Mouse (Mus musculus): ENCODE measurements around the gene Socs4. TPM values are rescaled to one million over a fixed set of nuclear protein-coding genes. Genes with fewer than 3 reads are reported as not detected.

The Socs4 gene
- total and polyA plus RNA-seq, 3 experiments: 7.0 to 25.1 (median 13.2) TPM

DNA sequence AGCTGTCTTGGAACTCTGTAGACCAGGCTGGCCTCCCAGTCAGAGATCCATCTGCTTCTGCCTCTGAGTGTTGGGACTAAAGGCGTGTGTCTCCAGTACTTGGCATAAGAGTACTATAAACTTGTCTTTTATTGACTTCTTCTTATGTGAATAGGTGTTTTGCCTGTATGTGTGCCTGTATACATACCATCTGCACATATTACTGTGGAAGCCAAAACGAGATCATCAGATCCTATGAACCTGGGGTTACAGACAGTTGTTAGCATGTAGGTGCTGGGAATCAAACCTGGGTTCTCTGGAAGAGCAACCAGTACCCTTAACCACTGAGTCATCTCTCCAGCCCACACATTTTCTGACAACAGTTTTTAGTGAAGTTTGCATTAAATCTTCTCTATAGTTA lies 7.0 kb upstream of the Socs4 start:
- Histone ChIP-seq H3K27me3 (replicated peaks) (no peaks in the 10 kb centered on the region), H3K79me2 (replicated peaks; ENCODE audit: control insufficient read depth, extremely low read depth, insufficient read depth, poor library complexity, severe bottlenecking) (peaks cover 15% of the 10 kb centered on the region), H3K4me3 (replicated peaks in 1 of 3; ENCODE audit: low read depth in 2 of 3, low read length in 2 of 3, poor library complexity in 1 of 3) (no peak overlapping the region), H3K4me2 (ENCODE audit: insufficient read depth, low read depth, poor library complexity, severe bottlenecking) (no peak overlapping the region), H3K4me1 (ENCODE audit: control insufficient read depth in 1 of 2, insufficient read depth in 2 of 2) (peaks cover 0 to 11% of the 10 kb centered on the region in 2 experiments; a peak in 2 of 4 replicates), H3K9me3 (replicated peaks; ENCODE audit: low read length) (no peaks in the 10 kb centered on the region), H3K9ac (ENCODE audit: insufficient read depth, low read depth) (no peak overlapping the region), H3K27ac (ENCODE audit: insufficient read depth, low read depth) (no peak overlapping the region), H3K36me3 (replicated peaks in 1 of 2; ENCODE audit: control insufficient read depth in 1 of 2, insufficient read depth in 1 of 2, low read length in 1 of 2) (peaks cover 44 to 81% of the 10 kb centered on the region in 2 experiments)
- in situ Hi-C loops (cut with MboI; ENCODE audit: low pct_ligation_motif_present, low pct_unique_long_range_greater_than_20kb, low sequenced_read_pairs) (no loop called here), dilution Hi-C loops (cut with MboI; ENCODE audit: extremely low pct_ligation_motif_present, extremely low pct_unique_long_range_greater_than_20kb, low sequenced_read_pairs) (no loop called here)
- DNase-seq (ENCODE audit: extremely low read depth): no peak
- no peak for TF ChIP-seq SIN3A (IDR thresholded peaks at IDR 0.05; ENCODE audit: low read length)
- TF ChIP-seq ETS1 (conservative IDR thresholded peaks at IDR 0.05; ENCODE audit: low read depth, low read length): no peak
- no peak for TF ChIP-seq MAX (IDR thresholded peaks at IDR 0.05; ENCODE audit: low read length)
- no peak for TF ChIP-seq POLR2AphosphoS2 (IDR thresholded peaks at IDR 0.05; ENCODE audit: low read depth, low read length)
- TF ChIP-seq NRF1 (IDR thresholded peaks at IDR 0.05; ENCODE audit: low read depth, low read length): no peak
- no peak for TF ChIP-seq BHLHE40 (IDR thresholded peaks at IDR 0.05; ENCODE audit: low read depth, low read length)

DNA sequence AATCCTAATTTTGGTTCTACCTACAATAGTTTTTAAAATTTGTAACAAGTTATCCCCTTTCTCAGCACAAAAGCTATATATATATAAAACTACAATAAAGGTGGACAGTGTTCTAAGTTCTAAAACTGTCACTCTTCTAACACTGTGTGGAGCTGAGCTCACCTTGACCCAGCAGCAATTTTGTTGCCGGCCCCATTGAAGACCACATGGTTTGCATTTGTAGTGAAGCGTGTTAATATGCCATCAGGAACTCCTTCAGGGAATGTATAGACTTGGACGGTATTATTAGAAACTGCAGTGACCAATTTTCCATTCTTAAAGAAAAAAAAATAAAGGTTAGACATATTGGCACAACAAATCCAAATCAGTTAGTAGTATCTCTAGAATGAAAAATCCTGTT lies 3.0 kb upstream of the Socs4 start:
- no peaks in the 10 kb centered on the region for H3K9me3 ChIP-seq (replicated peaks; ENCODE audit: low read length)
- dilution Hi-C loops (cut with MboI; ENCODE audit: extremely low pct_ligation_motif_present, extremely low pct_unique_long_range_greater_than_20kb, low sequenced_read_pairs) (no loop called here), in situ Hi-C loops (cut with MboI; ENCODE audit: low pct_ligation_motif_present, low pct_unique_long_range_greater_than_20kb, low sequenced_read_pairs) (no loop called here)
- no peak for DNase-seq (ENCODE audit: extremely low read depth)
- H3K4me1 ChIP-seq (ENCODE audit: control insufficient read depth in 1 of 2, insufficient read depth in 2 of 2): peaks cover 0 to 21% of the 10 kb centered on the region in 2 experiments; a peak in 2 of 4 replicates
- TF ChIP-seq GABPA (IDR thresholded peaks at IDR 0.05; ENCODE audit: insufficient replicate concordance, low read depth, low read length): no peak
- TF ChIP-seq MYC (IDR thresholded peaks at IDR 0.05; ENCODE audit: low read depth, low read length): no peak
- no peak for TF ChIP-seq ETS1 (conservative IDR thresholded peaks at IDR 0.05; ENCODE audit: low read depth, low read length)
- no peak for TF ChIP-seq POLR2AphosphoS2 (IDR thresholded peaks at IDR 0.05; ENCODE audit: low read depth, low read length)
- no peak for TF ChIP-seq PAX5 (IDR thresholded peaks at IDR 0.05; ENCODE audit: low read length)
- no peak overlapping the region for H3K4me3 ChIP-seq (replicated peaks in 1 of 3; ENCODE audit: low read depth in 2 of 3, low read length in 2 of 3, poor library complexity in 1 of 3)
- H3K36me3 ChIP-seq (replicated peaks in 1 of 2; ENCODE audit: control insufficient read depth in 1 of 2, insufficient read depth in 1 of 2, low read length in 1 of 2): peaks cover 22 to 44% of the 10 kb centered on the region in 2 experiments
- no peak overlapping the region for H3K27ac ChIP-seq (ENCODE audit: insufficient read depth, low read depth)
- H3K9ac ChIP-seq (ENCODE audit: insufficient read depth, low read depth): no peak overlapping the region
- H3K27me3 ChIP-seq (replicated peaks): no peaks in the 10 kb centered on the region
- H3K4me2 ChIP-seq (ENCODE audit: insufficient read depth, low read depth, poor library complexity, severe bottlenecking): no peak overlapping the region
- H3K79me2 ChIP-seq (replicated peaks; ENCODE audit: control insufficient read depth, extremely low read depth, insufficient read depth, poor library complexity, severe bottlenecking): peaks cover 41% of the 10 kb centered on the region

DNA sequence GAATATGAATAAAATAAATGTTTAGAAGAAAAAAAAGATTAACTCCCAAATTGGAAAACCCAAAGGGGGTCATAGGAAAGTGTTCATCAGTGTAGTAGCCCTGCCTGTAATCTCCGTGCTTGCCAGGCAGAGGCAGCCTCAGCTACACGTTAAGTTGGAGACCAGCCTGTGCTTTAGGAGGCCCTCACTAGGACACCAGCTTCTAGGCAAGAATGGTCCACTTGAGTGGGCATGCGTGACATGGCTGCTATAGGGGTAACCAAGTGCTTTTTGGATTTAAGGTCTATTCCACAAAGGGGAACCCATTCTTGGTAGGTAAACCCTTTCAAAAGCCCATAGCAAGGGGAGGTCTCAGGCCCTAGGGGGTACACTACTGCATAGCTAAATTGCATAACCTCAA lies 1.3 kb upstream of the Socs4 start:
- Histone ChIP-seq H3K9me3 (replicated peaks; ENCODE audit: low read length) (no peaks in the 10 kb centered on the region), H3K4me1 (ENCODE audit: control insufficient read depth in 1 of 2, insufficient read depth in 2 of 2) (peaks cover 0 to 26% of the 10 kb centered on the region in 2 experiments; a peak in 2 of 4 replicates), H3K9ac (ENCODE audit: insufficient read depth, low read depth) (peak overlapping the region; percentile 83; the same call in 1 of the 2 replicates), H3K27me3 (replicated peaks) (no peaks in the 10 kb centered on the region), H3K4me3 (replicated peaks in 1 of 3; ENCODE audit: low read depth in 2 of 3, low read length in 2 of 3, poor library complexity in 1 of 3) (peak overlapping the region; percentile 62 to 89 (median 87)), H3K36me3 (replicated peaks in 1 of 2; ENCODE audit: control insufficient read depth in 1 of 2, insufficient read depth in 1 of 2, low read length in 1 of 2) (peaks cover 18 to 39% of the 10 kb centered on the region in 2 experiments), H3K27ac (ENCODE audit: insufficient read depth, low read depth) (no peak overlapping the region), H3K4me2 (ENCODE audit: insufficient read depth, low read depth, poor library complexity, severe bottlenecking) (peak overlapping the region; percentile 18), H3K79me2 (replicated peaks; ENCODE audit: control insufficient read depth, extremely low read depth, insufficient read depth, poor library complexity, severe bottlenecking) (peaks cover 54% of the 10 kb centered on the region)
- in situ Hi-C loops (cut with MboI; ENCODE audit: low pct_ligation_motif_present, low pct_unique_long_range_greater_than_20kb, low sequenced_read_pairs) (no loop called here), dilution Hi-C loops (cut with MboI; ENCODE audit: extremely low pct_ligation_motif_present, extremely low pct_unique_long_range_greater_than_20kb, low sequenced_read_pairs) (no loop called here)
- no peak for DNase-seq (ENCODE audit: extremely low read depth)
- TF ChIP-seq SMC3 (IDR thresholded peaks at IDR 0.05; ENCODE audit: low read depth, low read length): peak; percentile 20; the same call in 1 of the 2 replicates
- TF ChIP-seq GABPA (IDR thresholded peaks at IDR 0.05; ENCODE audit: insufficient replicate concordance, low read depth, low read length): no peak
- TF ChIP-seq MXI1 (IDR thresholded peaks at IDR 0.05; ENCODE audit: low read depth, low read length): no peak
- no peak for TF ChIP-seq TBP (conservative IDR thresholded peaks at IDR 0.05; ENCODE audit: low read depth, low read length)
- TF ChIP-seq JUN (IDR thresholded peaks at IDR 0.05; ENCODE audit: insufficient read depth, low read depth, low read length): no peak
- no peak for TF ChIP-seq JUND (conservative IDR thresholded peaks at IDR 0.05; ENCODE audit: low read depth, low read length)
- peak in 1 of 2 experiments; percentile 55; a peak in 2 of 4 replicates for TF ChIP-seq CTCF (conservative IDR thresholded peaks at IDR 0.05 in 1 of 2, IDR thresholded peaks at IDR 0.05 in 1 of 2; ENCODE audit: low read depth in 2 of 2, low read length in 2 of 2)
- no peak for TF ChIP-seq KAT2A (IDR thresholded peaks at IDR 0.05; ENCODE audit: insufficient replicate concordance, low read length)
- TF ChIP-seq MAFK (IDR thresholded peaks at IDR 0.05; ENCODE audit: insufficient replicate concordance, low read length): no peak
- no peak for TF ChIP-seq CHD2 (IDR thresholded peaks at IDR 0.05; ENCODE audit: low read length)
- TF ChIP-seq NELFE (IDR thresholded peaks at IDR 0.05; ENCODE audit: low read depth, low read length): no peak
- TF ChIP-seq ELF1 (IDR thresholded peaks at IDR 0.05; ENCODE audit: low read depth, low read length): no peak
- peak; percentile 65 for TF ChIP-seq NRF1 (IDR thresholded peaks at IDR 0.05; ENCODE audit: low read depth, low read length)
- no peak for TF ChIP-seq POLR2AphosphoS2 (IDR thresholded peaks at IDR 0.05; ENCODE audit: low read depth, low read length)
- no peak for TF ChIP-seq MAZ (IDR thresholded peaks at IDR 0.05; ENCODE audit: low read depth, low read length)
- no peak for TF ChIP-seq ZNF384 (IDR thresholded peaks at IDR 0.05; ENCODE audit: low read depth, low read length)
- no peak for TF ChIP-seq IRF4 (IDR thresholded peaks at IDR 0.05; ENCODE audit: low read depth, low read length)
- no peak for TF ChIP-seq USF1 (IDR thresholded peaks at IDR 0.05; ENCODE audit: low read depth, low read length)
- TF ChIP-seq ZC3H11A (IDR thresholded peaks at IDR 0.05; ENCODE audit: low read depth, low read length): no peak
- no peak for TF ChIP-seq BHLHE40 (IDR thresholded peaks at IDR 0.05; ENCODE audit: low read depth, low read length)
- TF ChIP-seq PAX5 (IDR thresholded peaks at IDR 0.05; ENCODE audit: low read length): no peak
- peak; percentile 1; the same call in 1 of the 2 replicates for TF ChIP-seq SIN3A (IDR thresholded peaks at IDR 0.05; ENCODE audit: low read length)
